In the genomic region with DNA sequence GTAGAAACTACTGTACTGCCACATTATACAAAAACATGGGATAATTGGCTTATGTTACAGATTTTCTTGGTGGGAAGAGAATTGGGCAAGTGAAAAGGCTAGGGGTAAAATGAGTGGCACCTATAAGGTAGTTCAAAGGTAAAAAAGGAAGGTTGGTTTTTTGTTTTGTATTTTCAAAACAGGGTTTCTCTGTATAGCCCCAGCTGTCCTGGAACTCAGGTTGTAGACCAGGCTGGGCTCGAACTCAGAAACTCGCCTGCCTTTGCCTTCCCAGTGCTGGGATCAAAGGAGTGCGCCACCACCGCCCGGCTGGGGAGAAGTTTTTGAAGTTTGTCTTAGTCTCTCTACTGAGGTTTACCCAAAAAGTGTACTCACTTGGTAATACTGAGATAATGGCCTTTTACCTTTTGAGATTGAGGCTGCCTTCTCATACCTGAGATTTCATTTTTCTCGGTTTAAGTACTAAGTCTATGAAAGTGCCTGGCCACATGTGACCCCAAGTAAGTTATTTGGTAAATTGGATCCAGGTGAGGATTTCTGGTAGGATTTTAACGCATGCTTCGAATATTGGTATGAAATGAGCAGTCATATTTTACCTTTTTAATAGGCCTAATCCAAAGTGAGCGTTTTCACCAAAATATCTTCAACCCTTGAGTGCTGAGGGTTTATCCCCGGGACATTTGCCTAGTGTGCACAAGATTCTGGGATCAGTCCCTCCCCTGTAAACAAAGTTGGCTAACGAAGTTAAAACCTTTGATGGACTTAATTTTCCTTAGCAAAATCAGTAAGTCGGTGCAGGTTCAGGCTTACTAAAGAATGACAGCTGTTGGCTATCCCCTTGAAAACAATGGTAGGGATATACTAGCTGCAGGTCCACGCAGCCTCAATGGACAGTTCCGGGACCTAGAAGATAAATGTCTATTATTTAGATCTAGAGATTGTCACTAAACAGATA, we compare ENCODE assay signal across 10 mouse cellular contexts. TPM values are rescaled to one million over a fixed set of nuclear protein-coding genes. Genes with fewer than 3 reads are reported as not detected.
A peak's percentile ranks its signal among the peaks of the same experiment; 100 is the strongest.
DNase-seq lines count a peak whose midpoint lies in the region; ATAC-seq lines count a peak whose summit lies in the region.
"Had no signal": no experiment of that assay in that cellular context is flagged by ENCODE, and none has a peak within 500 bp of the region (broad histone marks: within the 10 kb centered on the region; RNA-seq: fewer than 3 reads in every experiment).

No protein-coding gene starts in this region.

- ATAC-seq in forebrain, embryonic 16.5 days, result no peak
- peak; percentile 22; the same call in 1 of the 2 replicates for ATAC-seq in intestine, embryonic 15.5 days
- ATAC-seq in megakaryocyte progenitor cell, adult 5-6 weeks (replicated peaks; ENCODE audit: poor library complexity), result no peak

- peak; percentile 42 for DNase-seq in forebrain, embryonic 10.5 days (ENCODE audit: extremely low spot score, low spot score)
- peak; percentile 60 for DNase-seq in testis, postnatal 10 days (ENCODE audit: low spot score)
- DNase-seq in testis, postnatal 14 days (ENCODE audit: low spot score), result no peak
- DNase-seq in yolk sac, embryonic 10.5 days (ENCODE audit: low spot score), result peak; percentile 48
- DNase-seq in c-Kit-positive CD71-positive TER-119-positive erythroid progenitor cells, embryonic 14.5 days (ENCODE audit: low spot score), result no peak

- no peak overlapping the region for H3K27ac ChIP-seq in forebrain, embryonic 10.5 days
- H3K27ac ChIP-seq in forebrain, embryonic 16.5 days (ENCODE audit: low read length), result no peak overlapping the region
- no peak overlapping the region for H3K27ac ChIP-seq in intestine, embryonic 15.5 days
- H3K27ac ChIP-seq: heart, embryonic 13.5 days; limb, embryonic 15.5 days had no signal

- no peaks in the 10 kb centered on the region for H3K27me3 ChIP-seq in forebrain, embryonic 10.5 days (ENCODE audit: poor library complexity, severe bottlenecking)
- no peaks in the 10 kb centered on the region for H3K27me3 ChIP-seq in forebrain, embryonic 16.5 days (replicated peaks; ENCODE audit: control insufficient read depth, insufficient read depth, low read length)
- H3K27me3 ChIP-seq in intestine, embryonic 15.5 days (replicated peaks), result no peaks in the 10 kb centered on the region
- H3K27me3 ChIP-seq: heart, embryonic 13.5 days; limb, embryonic 15.5 days had no signal

- no peaks in the 10 kb centered on the region for H3K4me1 ChIP-seq in forebrain, embryonic 10.5 days
- H3K4me1 ChIP-seq in forebrain, embryonic 16.5 days (replicated peaks; ENCODE audit: control insufficient read depth, insufficient read depth, low read length), result no peaks in the 10 kb centered on the region
- H3K4me1 ChIP-seq in intestine, embryonic 15.5 days (replicated peaks), result no peaks in the 10 kb centered on the region
- H3K4me1 ChIP-seq: heart, embryonic 13.5 days; limb, embryonic 15.5 days had no signal

- H3K4me2 ChIP-seq in forebrain, embryonic 16.5 days (ENCODE audit: low read length), result no peak overlapping the region
- H3K4me2 ChIP-seq in intestine, embryonic 15.5 days (replicated peaks), result no peak overlapping the region
- H3K4me2 ChIP-seq: heart, embryonic 13.5 days; limb, embryonic 15.5 days had no signal

- H3K4me3 ChIP-seq in forebrain, embryonic 10.5 days, result no peak overlapping the region
- H3K4me3 ChIP-seq in forebrain, embryonic 16.5 days (replicated peaks; ENCODE audit: low read length), result no peak overlapping the region
- H3K4me3 ChIP-seq in intestine, embryonic 15.5 days (replicated peaks), result no peak overlapping the region
- H3K4me3 ChIP-seq: heart, embryonic 13.5 days; limb, embryonic 15.5 days had no signal

- peaks cover 22% of the 10 kb centered on the region for H3K36me3 ChIP-seq in forebrain, embryonic 10.5 days (replicated peaks)
- H3K36me3 ChIP-seq in forebrain, embryonic 16.5 days (ENCODE audit: control insufficient read depth, insufficient read depth), result no peaks in the 10 kb centered on the region
- H3K36me3 ChIP-seq in intestine, embryonic 15.5 days, result peaks cover 3% of the 10 kb centered on the region; the same call in 1 of the 2 replicates

- WGBS in forebrain, embryonic 10.5 days, result 45% methylated on average over 14 of the region's 14 CpGs
- 38% methylated on average over 14 of the region's 14 CpGs for WGBS in forebrain, embryonic 16.5 days
- 44% methylated on average over 14 of the region's 14 CpGs for WGBS in intestine, embryonic 15.5 days

- no peak overlapping the region for H3K9ac ChIP-seq in forebrain, embryonic 16.5 days (replicated peaks; ENCODE audit: low read depth, low read length)
- no peak overlapping the region for H3K9ac ChIP-seq in intestine, embryonic 15.5 days
- H3K9ac ChIP-seq: heart, embryonic 13.5 days; limb, embryonic 15.5 days had no signal

- no peaks in the 10 kb centered on the region for H3K9me3 ChIP-seq in forebrain, embryonic 10.5 days
- no peaks in the 10 kb centered on the region for H3K9me3 ChIP-seq in forebrain, embryonic 16.5 days (ENCODE audit: control insufficient read depth, low read length)
- no peaks in the 10 kb centered on the region for H3K9me3 ChIP-seq in intestine, embryonic 15.5 days
- H3K9me3 ChIP-seq: heart, embryonic 13.5 days; limb, embryonic 15.5 days had no signal

RNA-seq across cellular contexts. Expression of a gene that starts 10.7 kb away (rescaled TPM):
- polyA plus RNA-seq in forebrain, embryonic 10.5 days (2016; fragmentation: Nextera tagmentation; extraction: Ambion mirVana), result 405 and 428 TPM in 2 replicates
- polyA plus RNA-seq in forebrain, embryonic 16.5 days (2015; fragmentation: Nextera tagmentation; extraction: Ambion mirVana), result 266 TPM in 2 replicates
- 280 and 299 TPM in 2 replicates for polyA plus RNA-seq in intestine, embryonic 15.5 days (2015; fragmentation: Nextera tagmentation; extraction: Ambion mirVana)
- total RNA-seq in megakaryocyte progenitor cell, adult 5-6 weeks (2015), result 914 and 949 TPM in 2 replicates
- 277 and 390 TPM in 2 replicates for total RNA-seq in megakaryocyte progenitor cell, adult 5-6 weeks (2017)

RNA-seq across cellular contexts. Expression of a gene that starts 34.7 kb away (rescaled TPM):
- polyA plus RNA-seq in forebrain, embryonic 10.5 days (2016; fragmentation: Nextera tagmentation; extraction: Ambion mirVana), result 23.8 and 26.5 TPM in 2 replicates
- 12.7 and 16.1 TPM in 2 replicates for polyA plus RNA-seq in forebrain, embryonic 16.5 days (2015; fragmentation: Nextera tagmentation; extraction: Ambion mirVana)
- polyA plus RNA-seq in intestine, embryonic 15.5 days (2015; fragmentation: Nextera tagmentation; extraction: Ambion mirVana), result 89.3 and 93.6 TPM in 2 replicates
- 117 and 119 TPM in 2 replicates for total RNA-seq in megakaryocyte progenitor cell, adult 5-6 weeks (2015)
- total RNA-seq in megakaryocyte progenitor cell, adult 5-6 weeks (2017), result 59.4 and 69.2 TPM in 2 replicates

Comparison
In these comparisons a context has a peak if more than half of its experiments do, and no peak if none do; other contexts are left out.
1. DNase-seq: peak in forebrain, embryonic 10.5 days (single experiment), testis, postnatal 10 days (single experiment) and yolk sac, embryonic 10.5 days (single experiment); none in testis, postnatal 14 days (single experiment) and c-Kit-positive CD71-positive TER-119-positive erythroid progenitor cells, embryonic 14.5 days (single experiment).